Mouse (Mus musculus) heart, embryonic 13.5 days (tissue): ENCODE results near the gene Prkag1. TPM values are rescaled to one million over a fixed set of nuclear protein-coding genes. Genes with fewer than 3 reads are reported as not detected.
A peak's percentile ranks its signal among the peaks of the same experiment; 100 is the strongest.

ENCODE experiments used
- ATAC-seq: fragments of 200-750 bp; cut with Nextera tagmentation; 2 replicates; pipeline ENCODE4 v1.8.0; 2017; ENCODE audit warnings: moderate TSS enrichment; ENCODE audit not compliant: insufficient number of reproducible peaks, low FRiP score, low TSS enrichment; ENCODE audit errors: extremely low read depth
- H3K27ac ChIP-seq: fragments of 300-500 bp; sonication (generic); replicated peaks from 2 replicates; pipeline ENCODE4 v1.5.1; 2015; ENCODE audit warnings: moderate library complexity, mild to moderate bottlenecking, inconsistent platforms
- H3K27me3 ChIP-seq: fragments of 300-500 bp; sonication (generic); replicated peaks from 2 replicates; pipeline ENCODE4 v1.6.1; 2015; ENCODE audit warnings: mild to moderate bottlenecking, inconsistent platforms
- H3K36me3 ChIP-seq: fragments of 300-500 bp; sonication (generic); 2 replicates; pipeline ENCODE4 v1.6.1; 2015; ENCODE audit warnings: mild to moderate bottlenecking, inconsistent platforms
- H3K4me1 ChIP-seq: fragments of 300-500 bp; sonication (generic); 2 replicates; pipeline ENCODE4 v1.6.1; 2015; ENCODE audit warnings: inconsistent platforms
- H3K4me2 ChIP-seq: fragments of 300-500 bp; sonication (generic); 2 replicates; pipeline ENCODE4 v1.6.1; 2015; ENCODE audit warnings: inconsistent platforms, mild to moderate bottlenecking, moderate library complexity
- H3K4me3 ChIP-seq: fragments of 300-500 bp; sonication (generic); 2 replicates; pipeline ENCODE4 v1.5.1; 2015; ENCODE audit warnings: moderate library complexity, mild to moderate bottlenecking, inconsistent platforms
- H3K9ac ChIP-seq: fragments of 300-500 bp; sonication (generic); 2 replicates; pipeline ENCODE4 v1.6.1; 2015; ENCODE audit warnings: inconsistent platforms, mild to moderate bottlenecking, moderate library complexity
- H3K9me3 ChIP-seq: fragments of 300-500 bp; sonication (generic); 2 replicates; pipeline ENCODE4 v1.6.1; 2016; ENCODE audit warnings: inconsistent platforms
- WGBS: fragments of 180-500 bp; shearing (Covaris S2); methylation state at CpG from one replicate; pipeline ENCODE4 v1.1.7; 2015; ENCODE audit warnings: mixed read lengths; 5-methylcytosine and 5-hydroxymethylcytosine counted together
- polyA plus RNA-seq: library from polyadenylated mRNA; unstranded; fragments of >200 nt; fragmentation: Nextera tagmentation; extraction: Ambion mirVana; gene quantifications from 2 replicates; pipeline ENCODE4 v1.2.1, GENCODE M21; 2015

Prkag1 gene
- polyA plus RNA-seq, 1 experiment from 2014 or later = 88.3 TPM

GRCm38 (mm10) chr15:98775533-98775932 lies 55.8 kb downstream of the Prkag1 start:
- no peak for ATAC-seq
- Histone ChIP-seq H3K27ac (no peak overlapping the region), H3K4me2 (no peak overlapping the region), H3K4me3 (no peak overlapping the region), H3K4me1 (peaks cover 50% of the 10 kb centered on the region), H3K9me3 (no peaks in the 10 kb centered on the region), H3K9ac (no peak overlapping the region), H3K36me3 (no peaks in the 10 kb centered on the region), H3K27me3 (peaks cover 99% of the 10 kb centered on the region)
- 6% methylated on average over 5 of the region's 5 CpGs for WGBS

GRCm38 (mm10) chr15:98774096-98774495 lies 57.2 kb downstream of the Prkag1 start:
- Histone ChIP-seq H3K27me3 (peaks cover 99% of the 10 kb centered on the region), H3K4me1 (peaks cover 42% of the 10 kb centered on the region), H3K4me2 (no peak overlapping the region), H3K27ac (no peak overlapping the region), H3K9ac (no peak overlapping the region), H3K4me3 (0 out of 2 replicates have a peak overlapping the region, but pooled peaks have one; percentile 8), H3K9me3 (no peaks in the 10 kb centered on the region), H3K36me3 (no peaks in the 10 kb centered on the region)
- ATAC-seq = no peak
- WGBS = 13% methylated on average over 15 of the region's 15 CpGs

GRCm38 (mm10) chr15:98772511-98773211 lies 58.7 kb downstream of the Prkag1 start:
- Histone ChIP-seq H3K27ac (no peak overlapping the region), H3K4me2 (peak overlapping the region; percentile 74), H3K36me3 (no peaks in the 10 kb centered on the region), H3K9me3 (no peaks in the 10 kb centered on the region), H3K9ac (peak overlapping the region; percentile 62), H3K4me3 (peak overlapping the region; percentile 51), H3K27me3 (peaks cover 99% of the 10 kb centered on the region), H3K4me1 (peaks cover 33% of the 10 kb centered on the region)
- no peak for ATAC-seq
- WGBS = 3% methylated on average over 36 of the region's 36 CpGs

- Histone ChIP-seq H3K36me3 (no peaks in the 10 kb centered on the region), H3K27me3 (peaks cover 92% of the 10 kb centered on the region), H3K9ac (peak overlapping the region; percentile 62), H3K4me2 (peak overlapping the region; percentile 74), H3K4me1 (peaks cover 25% of the 10 kb centered on the region), H3K9me3 (no peaks in the 10 kb centered on the region), H3K4me3 (peak overlapping the region; percentile 51), H3K27ac (no peak overlapping the region)
- WGBS = 8% methylated on average over 12 of the region's 12 CpGs
- no peak for ATAC-seq
Observed at GRCm38 (mm10) chr15:98771813-98772425, 59.4 kb downstream of the Prkag1 start.

GRCm38 (mm10) chr15:98768259-98768658 lies 63.1 kb downstream of the Prkag1 start:
- Histone ChIP-seq H3K9ac (no peak overlapping the region), H3K36me3 (no peaks in the 10 kb centered on the region), H3K27ac (no peak overlapping the region), H3K27me3 (peaks cover 77% of the 10 kb centered on the region), H3K4me2 (no peak overlapping the region), H3K9me3 (no peaks in the 10 kb centered on the region), H3K4me3 (no peak overlapping the region), H3K4me1 (peaks cover 17% of the 10 kb centered on the region)
- WGBS = 23% methylated on average over 5 of the region's 5 CpGs
- no peak for ATAC-seq

- 59% methylated on average over 4 of the region's 4 CpGs for WGBS
- no peaks in the 10 kb centered on the region for H3K9me3 ChIP-seq
- no peak overlapping the region for H3K4me3 ChIP-seq
- no peak overlapping the region for H3K9ac ChIP-seq
- peaks cover 17% of the 10 kb centered on the region for H3K4me1 ChIP-seq
- no peak overlapping the region for H3K27ac ChIP-seq
- H3K36me3 ChIP-seq = 0 out of 2 replicates have a peak, but pooled peaks cover 2% of the 10 kb centered on the region
- H3K27me3 ChIP-seq = peaks cover 53% of the 10 kb centered on the region
- H3K4me2 ChIP-seq = no peak overlapping the region
- ATAC-seq = no peak
Observed at GRCm38 (mm10) chr15:98765929-98766328, 65.4 kb downstream of the Prkag1 start.

Other genes with a start within 250 kb of the Prkag1 start
- gene Adcy6, start 221.4 kb downstream of the Prkag1 start, polyA plus RNA-seq = 29.0 and 32.4 TPM in 2 replicates
- gene Cacnb3, start 200.7 kb downstream of the Prkag1 start, polyA plus RNA-seq = 9.5 and 10.8 TPM in 2 replicates
- gene Ddx23, start 168.6 kb downstream of the Prkag1 start, polyA plus RNA-seq = 16.5 and 20.8 TPM in 2 replicates
- gene Rnd1, start 154.1 kb downstream of the Prkag1 start, polyA plus RNA-seq = 1.3 TPM in 2 replicates
- 0.32 and 0.39 TPM in 2 replicates for gene Ccdc65, start 123.3 kb downstream of the Prkag1 start, polyA plus RNA-seq
- 19.8 and 24.5 TPM in 2 replicates for gene Fkbp11, start 103.3 kb downstream of the Prkag1 start, polyA plus RNA-seq
- 31.2 and 32.5 TPM in 2 replicates for gene Arf3, start 68.3 kb downstream of the Prkag1 start, polyA plus RNA-seq
- gene Wnt10b, start 53.4 kb downstream of the Prkag1 start, polyA plus RNA-seq = 0.07 TPM in 1 of 2 replicates, not detected in the other
- not detected in 2 replicates for gene Wnt1, start 41.7 kb downstream of the Prkag1 start, polyA plus RNA-seq
- 0.09 and 0.16 TPM in 2 replicates for gene Ddn, start 22.0 kb downstream of the Prkag1 start, polyA plus RNA-seq
- 8.1 and 8.9 TPM in 2 replicates for gene Kmt2d, start 39.7 kb upstream of the Prkag1 start, polyA plus RNA-seq
- 6.2 and 6.6 TPM in 2 replicates for gene Rhebl1, start 63.0 kb upstream of the Prkag1 start, polyA plus RNA-seq
- 2.1 and 2.3 TPM in 2 replicates for gene Dhh, start 67.0 kb upstream of the Prkag1 start, polyA plus RNA-seq
- gene Lmbr1l, start 86.7 kb upstream of the Prkag1 start, polyA plus RNA-seq = 13.5 and 15.0 TPM in 2 replicates
- gene Tuba1b, start 103.0 kb upstream of the Prkag1 start, polyA plus RNA-seq = 1,584 and 1,655 TPM in 2 replicates
- not detected in 2 replicates for gene Gm49450, start 122.0 kb upstream of the Prkag1 start, polyA plus RNA-seq
- 1,012 and 1,030 TPM in 2 replicates for gene Tuba1a, start 122.2 kb upstream of the Prkag1 start, polyA plus RNA-seq
- gene Tuba1c, start 198.4 kb upstream of the Prkag1 start, polyA plus RNA-seq = 150 and 158 TPM in 2 replicates
- 0.56 and 1.7 TPM in 2 replicates for gene Prph, start 223.7 kb upstream of the Prkag1 start, polyA plus RNA-seq
- 27.1 and 27.8 TPM in 2 replicates for gene Troap, start 243.1 kb upstream of the Prkag1 start, polyA plus RNA-seq